Mouse (Mus musculus) ES-E14 (cell line): Measurements from ENCODE around the gene Plekhm1.

Experiments used
- HCFC1 ChIP-seq: IDR thresholded peaks from 2 replicates; pipeline ENCODE4 v1.6.1; 2012; ENCODE audit warnings: low read length, inconsistent platforms, borderline replicate concordance; ENCODE audit not compliant: insufficient read depth
- MAFK ChIP-seq: IDR thresholded peaks from 2 replicates; pipeline ENCODE4 v1.6.1; 2014; ENCODE audit warnings: mild to moderate bottlenecking, low read depth, low read length, inconsistent platforms; ENCODE audit not compliant: insufficient read depth

DNA sequence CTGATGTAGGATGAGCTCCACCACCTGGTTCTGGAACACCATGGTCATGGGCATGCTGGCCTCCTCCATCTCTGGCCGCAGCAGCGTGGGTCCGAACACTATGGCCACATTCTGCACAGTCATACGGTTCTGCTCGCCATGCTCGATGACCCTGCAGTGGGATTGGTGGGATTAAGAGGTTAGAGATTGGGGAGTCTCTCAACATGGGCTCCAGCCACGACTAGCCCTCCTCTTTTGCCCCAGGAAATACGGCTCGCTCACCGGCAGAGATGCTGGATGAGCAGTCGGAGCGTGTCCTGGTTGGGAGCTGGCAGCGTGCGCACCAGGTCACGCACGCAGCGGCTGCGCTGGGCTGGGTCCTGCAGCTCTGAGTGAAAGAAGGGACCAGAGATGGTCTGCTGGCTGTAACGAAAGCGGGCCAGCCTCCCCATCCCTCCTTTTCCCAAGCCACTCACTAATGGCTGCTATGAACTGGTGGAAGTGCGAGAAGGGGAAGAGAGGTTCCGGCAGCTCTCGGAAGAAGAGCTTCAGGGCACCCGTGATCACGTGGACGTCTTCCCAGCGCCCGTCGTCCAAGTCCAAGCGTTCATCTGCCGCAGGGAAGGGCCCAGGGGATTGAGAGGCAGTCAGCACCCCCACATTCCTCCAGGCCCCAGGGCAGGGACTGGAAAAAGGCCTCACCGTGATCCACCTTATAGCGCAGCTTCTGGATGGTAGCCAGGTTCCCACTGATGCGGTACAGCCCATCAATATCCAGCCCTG lies 79.4 kb downstream of the Plekhm1 start:
- TF ChIP-seq MAFK, result no peak
- no peak for TF ChIP-seq HCFC1
